Mouse (Mus musculus) embryonic fibroblast, embryonic 13.5 days (primary cell): Measurements from ENCODE around the gene Slc22a6.

Source experiments
- CTCF ChIP-seq: IDR thresholded peaks from 2 replicates; pipeline ENCODE4 v1.5.1; 2011; ENCODE audit warnings: mild to moderate bottlenecking, control low read depth, low read length, moderate library complexity, borderline replicate concordance; ENCODE audit not compliant: insufficient read depth
- POLR2A ChIP-seq: IDR thresholded peaks from 2 replicates; pipeline ENCODE4 v1.6.1; 2011; ENCODE audit warnings: low read depth, mild to moderate bottlenecking, control low read depth, low read length, moderate library complexity

- no peak for TF ChIP-seq CTCF
- TF ChIP-seq POLR2A: no peak
Observed at GRCm38 (mm10) chr19:8572485-8572884, 45.4 kb upstream of the Slc22a6 start.
